Mouse (Mus musculus) liver, embryonic 14.5 days (tissue): ENCODE measurements around the gene Sars2.

ENCODE experiments used
- CTCF ChIP-seq: IDR thresholded peaks from 2 replicates; pipeline ENCODE4 v1.5.1; 2016; ENCODE audit warnings: antibody characterized with exemption, low read depth, control low read depth
- EP300 ChIP-seq: IDR thresholded peaks from 2 replicates; pipeline ENCODE4 v1.6.1; 2016; ENCODE audit warnings: antibody characterized with exemption, low read depth

- TF ChIP-seq CTCF = peak; percentile 36; the same call in 1 of the 2 replicates
- TF ChIP-seq EP300 = no peak
Observed at GRCm38 (mm10) chr7:28766173-28766879, 24.5 kb downstream of the Sars2 start, which contains the start of gene Sirt2.
